Mouse (Mus musculus) neural tube, embryonic 11.5 days (tissue): ENCODE data around the gene Hs3st3b1. TPM values are rescaled to one million over a fixed set of nuclear protein-coding genes. Genes with fewer than 3 reads are reported as not detected.

ENCODE experiments used
- ATAC-seq: fragments of 200-750 bp; cut with Nextera tagmentation; 2 replicates; pipeline ENCODE4 v1.8.0; 2017; ENCODE audit warnings: moderate number of reproducible peaks, mild to moderate bottlenecking, moderate TSS enrichment, moderate library complexity; ENCODE audit not compliant: insufficient read depth, low FRiP score, low TSS enrichment
- DNase-seq: peaks from one replicate; pipeline ENCODE4 v3.0.0-alpha.2; 2015; ENCODE audit warnings: low spot score
- H3K27ac ChIP-seq: fragments of 300-500 bp; sonication (generic); 2 replicates; pipeline ENCODE4 v1.5.1; 2014; ENCODE audit warnings: low read depth, mild to moderate bottlenecking, low read length
- H3K27me3 ChIP-seq: fragments of 300-500 bp; sonication (generic); 2 replicates; pipeline ENCODE4 v1.6.1; 2014; ENCODE audit warnings: mild to moderate bottlenecking, low read length, mixed read lengths; ENCODE audit not compliant: control insufficient read depth, insufficient read depth
- H3K36me3 ChIP-seq: fragments of 300-500 bp; sonication (generic); 2 replicates; pipeline ENCODE4 v1.6.1; 2014; ENCODE audit warnings: mild to moderate bottlenecking, low read length, moderate library complexity, mixed read lengths; ENCODE audit not compliant: control insufficient read depth, insufficient read depth
- H3K4me1 ChIP-seq: fragments of 300-500 bp; sonication (generic); 2 replicates; pipeline ENCODE4 v1.6.1; 2014; ENCODE audit warnings: low read length, mixed read lengths; ENCODE audit not compliant: control insufficient read depth, insufficient read depth
- H3K4me2 ChIP-seq: fragments of 300-500 bp; sonication (generic); 2 replicates; pipeline ENCODE4 v1.6.1; 2014; ENCODE audit warnings: low read depth, mild to moderate bottlenecking, moderate library complexity
- H3K4me3 ChIP-seq: fragments of 300-500 bp; sonication (generic); 2 replicates; pipeline ENCODE4 v1.5.1; 2014; ENCODE audit warnings: low read depth, low read length
- H3K9ac ChIP-seq: fragments of 300-500 bp; sonication (generic); 2 replicates; pipeline ENCODE4 v1.6.1; 2014; ENCODE audit warnings: mild to moderate bottlenecking, low read length
- H3K9me3 ChIP-seq: fragments of 300-500 bp; sonication (generic); 2 replicates; pipeline ENCODE4 v1.6.1; 2016; ENCODE audit warnings: low read length; ENCODE audit not compliant: control insufficient read depth
- WGBS: fragments of 180-500 bp; shearing (Covaris S2); extraction: QIAGEN DNeasy Blood & Tissue Kit; methylation state at CpG from one replicate; pipeline ENCODE4 v1.1.7; 2014; 5-methylcytosine and 5-hydroxymethylcytosine counted together
- polyA plus RNA-seq: library from polyadenylated mRNA; unstranded; fragments of >200 nt; fragmentation: Nextera tagmentation; extraction: Ambion mirVana; gene quantifications from 2 replicates; pipeline ENCODE4 v1.2.1, GENCODE M21; 2014

Hs3st3b1 gene
- polyA plus RNA-seq, 1 experiment from 2014 or later = 13.0 TPM

- Histone ChIP-seq H3K4me2 (no peak overlapping the region), H3K4me3 (no peak overlapping the region), H3K27me3 (no peaks in the 10 kb centered on the region), H3K9ac (no peak overlapping the region), H3K36me3 (no peaks in the 10 kb centered on the region), H3K9me3 (no peaks in the 10 kb centered on the region), H3K27ac (no peak overlapping the region), H3K4me1 (peaks cover 29% of the 10 kb centered on the region)
- DNase-seq (no peak), ATAC-seq (no peak)
- 32% methylated on average over 4 of the region's 4 CpGs for WGBS
Measured at GRCm38 (mm10) chr11:63904787-63905186, 17.3 kb downstream of the Hs3st3b1 start.

- Histone ChIP-seq H3K9me3 (no peaks in the 10 kb centered on the region), H3K27me3 (no peaks in the 10 kb centered on the region), H3K27ac (peak overlapping the region; percentile 77), H3K36me3 (no peaks in the 10 kb centered on the region), H3K9ac (no peak overlapping the region; the same call in 1 of the 2 replicates), H3K4me2 (no peak overlapping the region), H3K4me3 (no peak overlapping the region), H3K4me1 (peaks cover 23% of the 10 kb centered on the region)
- 22% methylated on average over 9 of the region's 9 CpGs for WGBS
- DNase-seq = peak; percentile 76
- peak; percentile 93 for ATAC-seq
Measured at GRCm38 (mm10) chr11:63898509-63899168, 23.5 kb downstream of the Hs3st3b1 start.

GRCm38 (mm10) chr11:63897856-63898508 lies 24.1 kb downstream of the Hs3st3b1 start:
- peaks cover 23% of the 10 kb centered on the region for H3K4me1 ChIP-seq
- DNase-seq (peak; percentile 48), ATAC-seq (peak; percentile 58)
- no peaks in the 10 kb centered on the region for H3K36me3 ChIP-seq
- peak overlapping the region; percentile 77 for H3K27ac ChIP-seq
- no peak overlapping the region; the same call in 1 of the 2 replicates for H3K9ac ChIP-seq
- WGBS = 32% methylated on average over 13 of the region's 13 CpGs
- H3K4me2 ChIP-seq = no peak overlapping the region
- no peaks in the 10 kb centered on the region for H3K27me3 ChIP-seq
- H3K4me3 ChIP-seq = no peak overlapping the region
- H3K9me3 ChIP-seq = no peaks in the 10 kb centered on the region

GRCm38 (mm10) chr11:63897011-63897410 lies 25.1 kb downstream of the Hs3st3b1 start:
- ATAC-seq = no peak
- no peak overlapping the region for H3K4me3 ChIP-seq
- H3K27me3 ChIP-seq = no peaks in the 10 kb centered on the region
- no peaks in the 10 kb centered on the region for H3K36me3 ChIP-seq
- no peak overlapping the region for H3K4me2 ChIP-seq
- H3K9ac ChIP-seq = no peak overlapping the region
- H3K4me1 ChIP-seq = peaks cover 23% of the 10 kb centered on the region
- no peak overlapping the region for H3K27ac ChIP-seq
- no peak for DNase-seq
- H3K9me3 ChIP-seq = no peaks in the 10 kb centered on the region
- WGBS = 94% methylated on average over 2 of the region's 2 CpGs

GRCm38 (mm10) chr11:63894188-63894587 lies 27.9 kb downstream of the Hs3st3b1 start:
- ATAC-seq (no peak), DNase-seq (no peak)
- WGBS = 76% methylated on average over 6 of the region's 6 CpGs
- Histone ChIP-seq H3K27ac (no peak overlapping the region), H3K4me3 (no peak overlapping the region), H3K36me3 (no peaks in the 10 kb centered on the region), H3K27me3 (no peaks in the 10 kb centered on the region), H3K4me1 (peaks cover 9% of the 10 kb centered on the region), H3K9me3 (no peaks in the 10 kb centered on the region), H3K9ac (no peak overlapping the region), H3K4me2 (no peak overlapping the region)

GRCm38 (mm10) chr11:63893557-63893956 lies 28.5 kb downstream of the Hs3st3b1 start:
- 87% methylated on average over 6 of the region's 6 CpGs for WGBS
- Histone ChIP-seq H3K4me1 (peaks cover 7% of the 10 kb centered on the region), H3K4me2 (no peak overlapping the region), H3K27me3 (no peaks in the 10 kb centered on the region), H3K9ac (no peak overlapping the region), H3K27ac (no peak overlapping the region), H3K9me3 (no peaks in the 10 kb centered on the region), H3K4me3 (no peak overlapping the region), H3K36me3 (no peaks in the 10 kb centered on the region)
- ATAC-seq (no peak), DNase-seq (no peak)

- no peaks in the 10 kb centered on the region for H3K9me3 ChIP-seq
- no peak overlapping the region for H3K9ac ChIP-seq
- no peak for DNase-seq
- no peak overlapping the region for H3K4me3 ChIP-seq
- no peak for ATAC-seq
- WGBS = 82% methylated on average over 7 of the region's 7 CpGs
- no peaks in the 10 kb centered on the region for H3K36me3 ChIP-seq
- H3K4me1 ChIP-seq = 0 out of 2 replicates have a peak, but pooled peaks cover 3% of the 10 kb centered on the region
- no peaks in the 10 kb centered on the region for H3K27me3 ChIP-seq
- H3K27ac ChIP-seq = no peak overlapping the region
- no peak overlapping the region for H3K4me2 ChIP-seq
Measured at GRCm38 (mm10) chr11:63891479-63892020, 30.5 kb downstream of the Hs3st3b1 start.

- no peak overlapping the region for H3K27ac ChIP-seq
- ATAC-seq (no peak), DNase-seq (no peak)
- H3K36me3 ChIP-seq = no peaks in the 10 kb centered on the region
- H3K9me3 ChIP-seq = no peaks in the 10 kb centered on the region
- 85% methylated on average over 3 of the region's 3 CpGs for WGBS
- H3K4me1 ChIP-seq = no peaks in the 10 kb centered on the region
- H3K4me3 ChIP-seq = no peak overlapping the region
- H3K4me2 ChIP-seq = no peak overlapping the region
- H3K9ac ChIP-seq = no peak overlapping the region
- H3K27me3 ChIP-seq = no peaks in the 10 kb centered on the region
Measured at GRCm38 (mm10) chr11:63883385-63883784, 38.7 kb downstream of the Hs3st3b1 start.

- Histone ChIP-seq H3K4me3 (no peak overlapping the region), H3K9ac (no peak overlapping the region), H3K27me3 (no peaks in the 10 kb centered on the region), H3K27ac (no peak overlapping the region), H3K36me3 (no peaks in the 10 kb centered on the region), H3K4me2 (no peak overlapping the region), H3K9me3 (no peaks in the 10 kb centered on the region), H3K4me1 (no peaks in the 10 kb centered on the region)
- ATAC-seq = no peak
- WGBS = 64% methylated on average over 2 of the region's 2 CpGs
- DNase-seq = no peak
Measured at GRCm38 (mm10) chr11:63880296-63880695, 41.8 kb downstream of the Hs3st3b1 start.
